Mouse (Mus musculus): ENCODE measurements around the gene Prim1.
"Not testable (repeated sequence)": the region's sequence is repeated elsewhere in the genome, so short reads cannot be mapped to it uniquely, and the experiment has no call there.

Prim1 gene

GRCm38 (mm10) chr10:128039167-128039566, 24.2 kb downstream of the Prim1 start:
- no peak for DNase-seq (ENCODE audit: low spot score)

DNA sequence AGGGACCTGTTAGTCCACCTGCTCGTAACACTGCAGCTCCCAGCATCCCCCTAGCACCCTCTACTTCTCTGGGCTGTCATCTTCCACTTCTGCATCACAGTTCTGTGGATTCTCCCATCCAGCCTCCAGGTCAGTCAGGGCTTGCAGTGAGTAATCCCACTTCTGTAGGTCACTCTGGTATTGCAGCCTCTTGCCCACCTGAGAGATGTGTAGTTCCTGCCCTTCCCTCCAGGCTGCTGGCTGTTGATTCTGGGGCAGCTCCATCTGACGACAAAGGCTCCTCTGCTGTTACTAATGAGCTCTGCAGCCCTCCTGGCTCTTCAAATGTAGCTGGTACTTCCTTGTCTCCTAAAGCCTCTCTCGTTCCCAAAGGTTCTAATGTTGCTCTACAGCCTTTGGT, 24.9 kb downstream of the Prim1 start:
- no peak for DNase-seq (ENCODE audit: low spot score)

DNA sequence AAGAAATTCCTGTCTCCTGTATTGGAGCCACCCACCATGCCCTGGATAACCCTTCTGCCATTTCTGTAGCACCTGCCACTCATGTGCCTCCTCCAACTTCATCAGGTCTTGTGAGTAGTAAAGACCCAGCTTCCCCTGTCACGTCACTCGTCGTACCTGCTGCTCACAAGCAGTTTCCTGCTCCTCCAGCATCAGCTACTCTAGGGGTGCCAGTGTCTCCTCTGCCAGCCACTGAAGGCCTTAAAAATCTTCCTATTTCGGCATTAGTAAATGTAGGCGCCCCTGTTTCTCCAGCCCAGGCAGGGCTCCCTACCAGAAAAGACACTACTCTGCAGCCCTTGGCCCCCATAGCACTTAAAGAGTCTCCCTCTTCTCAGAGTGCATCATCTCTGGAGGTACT, 25.3 kb downstream of the Prim1 start:
- DNase-seq (ENCODE audit: low spot score), result no peak

DNA sequence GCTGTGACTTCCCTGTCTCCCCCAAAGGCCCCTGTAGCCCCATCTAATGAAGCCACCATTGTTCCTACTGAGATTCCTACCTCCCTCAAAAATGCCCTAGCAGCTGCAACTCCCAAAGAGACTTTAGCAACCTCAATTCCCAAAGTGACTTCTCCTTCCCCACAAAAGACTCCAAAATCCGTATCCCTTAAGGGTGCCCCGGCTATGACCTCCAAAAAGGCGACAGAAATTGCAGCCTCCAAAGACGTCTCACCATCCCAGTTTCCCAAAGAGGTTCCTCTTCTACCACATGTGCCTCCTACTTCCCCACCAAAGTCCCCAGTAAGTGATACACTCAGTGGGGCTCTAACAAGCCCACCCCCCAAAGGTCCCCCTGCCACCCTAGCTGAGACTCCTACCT, 26.7 kb downstream of the Prim1 start:
- no peak for DNase-seq (ENCODE audit: low spot score)

- DNase-seq (ENCODE audit: low spot score), result no peak
Measured at GRCm38 (mm10) chr10:128042466-128042865, 27.5 kb downstream of the Prim1 start.

DNA sequence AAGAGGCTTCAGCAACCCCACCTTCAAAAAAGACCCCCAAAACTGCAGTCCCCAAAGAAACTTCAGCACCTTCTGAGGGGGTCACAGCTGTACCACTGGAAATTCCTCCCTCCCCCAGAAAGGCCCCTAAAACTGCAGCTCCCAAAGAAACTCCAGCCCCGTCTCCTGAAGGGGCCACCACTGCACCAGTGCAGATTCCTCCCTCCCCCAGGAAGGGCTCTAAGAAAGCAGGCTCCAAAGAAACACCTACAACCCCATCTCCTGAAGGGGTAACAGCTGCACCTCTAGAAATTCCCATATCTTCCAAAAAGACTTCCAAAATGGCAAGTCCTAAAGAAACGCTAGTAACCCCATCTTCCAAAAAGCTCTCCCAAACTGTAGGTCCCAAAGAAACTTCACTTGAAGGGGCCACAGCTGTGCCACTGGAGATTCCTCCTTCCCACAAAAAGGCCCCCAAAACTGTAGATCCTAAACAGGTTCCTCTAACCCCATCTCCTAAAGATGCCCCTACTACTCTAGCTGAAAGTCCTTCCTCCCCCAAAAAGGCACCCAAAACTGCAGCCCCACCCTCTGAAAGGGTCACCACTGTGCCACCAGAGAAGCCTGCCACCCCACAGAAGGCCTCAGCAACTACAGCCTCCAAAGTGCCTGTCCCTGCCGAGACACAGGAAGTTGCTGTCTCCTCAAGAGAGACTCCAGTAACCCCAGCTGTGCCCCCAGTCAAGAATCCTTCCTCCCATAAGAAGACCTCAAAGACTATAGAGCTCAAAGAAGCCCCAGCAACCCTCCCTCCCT, 28.3 kb downstream of the Prim1 start:
- DNase-seq (ENCODE audit: low spot score), result no peak

DNA sequence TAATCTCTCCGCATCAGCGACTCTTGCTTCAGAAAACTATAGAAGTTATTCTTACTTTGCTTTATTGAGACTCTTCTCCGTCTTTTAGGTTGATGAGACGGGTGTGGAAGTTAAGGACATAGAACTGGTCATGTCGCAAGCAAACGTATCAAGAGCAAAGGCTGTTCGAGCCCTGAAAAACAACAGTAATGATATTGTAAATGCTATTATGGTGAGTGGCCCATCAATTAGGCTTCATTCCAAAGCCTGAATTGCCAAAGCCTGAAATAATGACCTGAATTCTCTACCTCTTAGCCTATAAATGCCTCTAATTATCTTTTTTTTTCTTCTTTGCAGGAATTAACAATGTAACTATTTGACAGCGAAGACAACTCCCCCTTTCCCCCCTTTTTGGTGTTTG, 33.2 kb downstream of the Prim1 start:
- DNase-seq (ENCODE audit: low spot score), result no peak

- DNase-seq (ENCODE audit: low spot score), result no peak
Measured at GRCm38 (mm10) chr10:128049741-128050140, 34.8 kb downstream of the Prim1 start.

- DNase-seq (ENCODE audit: low spot score), result no peak
Measured at GRCm38 (mm10) chr10:128050355-128050754, 35.4 kb downstream of the Prim1 start.

- no peak for DNase-seq (ENCODE audit: low spot score)
Measured at GRCm38 (mm10) chr10:128051589-128051988, 36.6 kb downstream of the Prim1 start.

GRCm38 (mm10) chr10:128052136-128052535, 37.2 kb downstream of the Prim1 start:
- DNase-seq (ENCODE audit: low spot score), result not testable (repeated sequence)

DNA sequence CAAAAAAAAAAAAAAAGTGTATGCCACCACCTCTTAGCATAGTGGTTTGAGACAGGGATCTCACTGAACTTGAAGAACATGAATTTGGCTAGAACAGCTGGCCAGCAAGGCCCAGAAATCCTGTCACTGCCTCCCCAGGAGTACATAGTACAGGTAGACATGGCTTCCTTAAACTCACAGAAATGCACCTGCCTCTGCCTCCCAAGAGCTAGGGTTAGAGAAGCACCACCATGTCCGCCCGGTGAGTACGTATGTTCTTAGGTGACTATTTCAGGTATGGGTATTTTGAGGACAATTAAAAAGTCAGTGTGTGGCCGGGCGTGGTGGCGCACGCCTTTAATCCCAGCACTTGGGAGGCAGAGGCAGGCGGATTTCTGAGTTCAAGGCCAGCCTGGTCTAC, 38.0 kb downstream of the Prim1 start:
- DNase-seq (ENCODE audit: low spot score), result no peak

DNA sequence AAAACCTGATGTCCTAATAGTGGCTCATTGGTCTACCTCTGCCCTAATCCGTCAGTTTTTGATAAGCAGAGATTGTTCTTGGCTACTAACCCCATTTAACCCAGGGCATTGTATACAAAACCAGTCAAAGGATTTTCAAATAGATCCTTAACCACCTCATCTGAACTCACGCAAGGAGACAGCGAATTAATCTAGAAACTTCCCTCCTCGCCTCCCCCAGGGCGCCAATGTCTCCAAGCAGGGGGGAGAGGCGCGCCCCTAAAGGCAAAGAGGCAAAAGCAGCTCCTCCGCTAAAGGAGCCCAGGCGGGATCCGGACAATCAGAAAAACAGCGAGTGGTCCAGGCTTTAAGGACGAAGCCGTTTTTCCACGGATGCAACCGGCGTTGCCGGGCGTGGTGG, 43.2 kb downstream of the Prim1 start:
- no peak for DNase-seq (ENCODE audit: low spot score)

GRCm38 (mm10) chr10:128058601-128059151, 43.7 kb downstream of the Prim1 start, which contains the start of gene Ptges3:
Gene Ptges3 (plus strand): TSS chr10:128058954.
- DNase-seq (ENCODE audit: low spot score), result peak; percentile 88

DNA sequence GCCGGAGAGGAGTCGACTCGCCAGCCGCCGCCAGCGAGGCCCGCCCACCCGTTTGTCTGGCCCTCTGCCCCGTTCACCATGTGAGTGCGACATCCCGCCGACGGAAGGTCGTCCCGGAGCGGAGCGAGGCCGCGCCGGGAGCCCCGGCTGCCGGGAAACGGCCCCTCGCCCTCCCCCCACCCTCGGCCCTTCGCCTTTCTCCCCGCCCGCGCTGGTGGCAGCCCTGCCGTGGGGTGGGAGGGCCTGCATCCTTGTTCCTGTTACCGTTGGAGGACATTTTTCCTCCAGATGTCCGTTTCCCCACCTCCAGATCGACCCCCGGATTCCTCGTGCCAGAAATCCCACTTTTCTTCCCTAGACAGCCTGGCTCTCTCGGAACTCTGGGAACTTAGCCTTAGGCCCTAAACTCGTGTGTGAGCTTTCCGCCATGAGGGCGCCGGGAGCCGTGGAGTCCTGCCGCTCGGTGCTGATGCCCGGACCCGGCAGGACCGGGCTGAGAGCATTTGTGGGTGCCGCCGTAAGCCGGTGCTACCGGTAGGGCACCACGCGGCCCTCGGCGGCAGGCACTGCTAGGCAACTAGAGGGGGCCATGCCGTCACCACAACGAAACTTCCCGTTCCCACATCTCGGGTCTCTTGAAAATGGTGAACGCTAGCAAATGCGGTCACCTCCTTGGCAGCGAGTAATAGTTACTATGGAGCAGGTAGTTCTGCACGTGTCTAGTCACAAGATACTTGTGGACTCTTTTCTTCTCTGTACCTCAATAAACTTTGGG, 44.4 kb downstream of the Prim1 start:
- no peak for DNase-seq (ENCODE audit: low spot score)

GRCm38 (mm10) chr10:128061109-128061508, 46.1 kb downstream of the Prim1 start:
- no peak for DNase-seq (ENCODE audit: low spot score)

DNA sequence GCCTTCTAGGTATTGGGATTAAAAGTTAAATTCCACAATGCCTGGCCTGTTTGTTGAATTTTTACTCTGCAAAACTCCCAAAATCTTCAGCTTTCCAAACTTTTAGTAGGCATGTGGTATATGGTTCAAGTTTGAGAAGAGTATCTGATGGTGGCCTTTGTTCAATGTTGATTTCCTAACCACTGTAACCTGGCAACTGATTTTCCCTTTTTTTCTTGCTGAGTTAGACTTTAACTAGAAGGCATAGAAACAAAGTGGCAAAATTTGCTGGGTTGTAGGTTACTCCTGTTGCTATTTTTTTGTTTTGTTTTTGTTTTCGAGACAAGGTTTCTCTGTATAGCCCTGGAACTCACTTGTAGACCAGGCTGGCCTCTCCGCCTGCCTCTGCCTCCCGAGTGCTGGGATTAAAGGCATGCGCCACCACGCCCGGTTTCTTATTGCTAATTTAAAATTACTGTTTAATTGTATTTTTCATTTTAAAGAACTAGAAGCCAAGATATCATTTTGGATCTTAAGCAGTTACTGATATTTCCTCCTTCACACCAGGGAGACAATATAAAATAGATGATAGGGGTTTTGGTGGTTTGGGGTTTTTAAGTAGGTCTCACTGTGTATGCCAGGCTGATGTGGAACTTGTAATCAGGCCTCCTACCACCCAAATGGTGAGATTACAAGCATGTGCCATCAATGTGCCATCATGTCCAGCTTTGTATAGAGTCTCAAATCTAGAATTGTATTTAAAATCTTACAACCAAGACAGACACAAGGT, 47.4 kb downstream of the Prim1 start:
- no peak for DNase-seq (ENCODE audit: low spot score)

GRCm38 (mm10) chr10:128066072-128066471, 51.1 kb downstream of the Prim1 start:
- no peak for DNase-seq (ENCODE audit: low spot score)

DNA sequence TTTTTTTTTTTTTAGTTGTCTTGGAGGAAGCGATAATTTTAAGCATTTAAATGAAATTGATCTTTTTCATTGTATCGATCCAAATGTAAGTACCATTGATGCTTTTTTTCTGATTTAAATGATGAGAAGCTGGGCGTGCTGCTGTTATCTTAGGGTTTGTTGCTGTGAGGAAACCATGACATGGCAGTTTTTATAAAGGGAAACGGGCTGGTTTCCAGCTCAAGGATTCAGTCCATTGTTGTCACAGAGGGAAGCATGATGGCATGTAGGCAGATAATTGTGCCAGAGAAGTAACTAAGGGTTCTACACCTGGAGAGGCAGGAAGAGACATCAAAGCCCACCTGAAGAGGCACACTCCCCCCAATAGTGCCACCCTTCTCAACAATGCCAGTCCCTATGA, 54.2 kb downstream of the Prim1 start:
- DNase-seq (ENCODE audit: low spot score), result no peak

DNA sequence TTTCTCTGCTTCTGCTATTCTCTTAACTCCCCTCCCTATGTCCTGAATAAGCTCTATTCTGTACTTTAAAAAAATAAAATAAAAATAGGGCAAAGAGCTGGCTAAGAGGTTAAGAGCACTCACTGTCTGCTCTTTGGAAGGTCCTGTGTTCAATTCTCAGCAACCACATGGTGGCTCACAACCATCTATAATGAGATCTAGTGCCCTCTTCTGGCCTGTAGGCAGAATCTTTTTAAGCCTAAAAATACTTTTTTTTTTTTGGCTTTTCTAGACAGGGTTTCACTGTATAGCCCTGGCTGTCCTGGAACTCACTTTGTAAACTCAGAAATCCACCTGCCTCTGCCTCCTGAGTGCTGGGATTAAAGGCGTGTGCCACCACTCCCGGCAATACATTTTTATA, 55.5 kb downstream of the Prim1 start:
- not testable (repeated sequence) for DNase-seq (ENCODE audit: low spot score)

DNA sequence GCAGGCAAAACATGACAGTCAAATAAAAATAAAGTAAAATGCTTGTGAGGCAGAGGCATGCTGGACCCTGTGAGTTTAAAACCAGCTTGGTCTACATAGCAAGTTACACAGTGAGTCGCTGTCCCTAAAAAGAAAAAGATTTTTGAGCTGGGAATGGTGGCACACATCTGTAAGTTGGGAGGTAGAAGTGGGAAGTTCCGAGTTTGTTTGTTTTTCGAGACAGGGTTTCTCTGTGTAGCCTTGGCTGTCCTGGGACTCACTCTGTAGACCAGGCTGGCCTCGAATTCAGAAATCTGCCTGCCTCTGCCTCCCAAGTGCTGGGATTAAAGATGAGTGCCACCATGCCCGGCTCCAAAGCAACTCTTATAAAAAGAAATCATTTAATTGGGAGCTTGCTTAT, 63.3 kb downstream of the Prim1 start:
- DNase-seq (ENCODE audit: low spot score), result not testable (repeated sequence)
